Mouse (Mus musculus): ENCODE data around the gene Erc2.

- no peak for TF ChIP-seq POLR2A (IDR thresholded peaks at IDR 0.05; ENCODE audit: extremely low read depth, insufficient read depth, low read length)
- no peak for TF ChIP-seq CTCF (IDR thresholded peaks at IDR 0.05; ENCODE audit: low read depth, low read length)
Measured at GRCm38 (mm10) chr14:28377519-28377918, 755.3 kb downstream of the Erc2 start.
